Mouse (Mus musculus): ENCODE measurements around the gene 1110057P08Rik.
"Not testable (repeated sequence)": the region's sequence is repeated elsewhere in the genome, so short reads cannot be mapped to it uniquely, and the experiment has no call there.

The 1110057P08Rik gene

GRCm38 (mm10) chr16:89174435-89174834, at the start of gene 1110057P08Rik:
1110057P08Rik (plus strand) TSS chr16:89174735.
- no peak for DNase-seq (ENCODE audit: low read depth, low spot score)

GRCm38 (mm10) chr16:89140551-89140950, 34.0 kb upstream of the 1110057P08Rik start, which contains the start of gene Gm6358:
Gm6358 (plus strand) TSS chr16:89140851.
- no peak for DNase-seq (ENCODE audit: low read depth, low spot score)

GRCm38 (mm10) chr16:89150786-89151185, 23.7 kb upstream of the 1110057P08Rik start, which contains the start of gene Gm10061:
Gm10061 (plus strand) TSS chr16:89151086.
- DNase-seq (ENCODE audit: low read depth, low spot score): no peak

- DNase-seq (ENCODE audit: low read depth, low spot score): no peak
Observed at GRCm38 (mm10) chr16:89157652-89158051, 16.9 kb upstream of the 1110057P08Rik start, which contains the start of gene Gm9789. Gm9789 (plus strand) TSS chr16:89157952.

- not testable (repeated sequence) for DNase-seq (ENCODE audit: low read depth, low spot score)
Observed at GRCm38 (mm10) chr16:89169190-89169589, 5.3 kb upstream of the 1110057P08Rik start, which contains the start of gene Gm7735. Gm7735 (plus strand) TSS chr16:89169490.

GRCm38 (mm10) chr16:89188621-89189020, 14.1 kb downstream of the 1110057P08Rik start:
- DNase-seq (ENCODE audit: low read depth, low spot score): peak; percentile 50

GRCm38 (mm10) chr16:89205561-89205960, 31.0 kb downstream of the 1110057P08Rik start, which contains the start of gene Krtap20-2:
Krtap20-2 (plus strand) TSS chr16:89205861.
- DNase-seq (ENCODE audit: low read depth, low spot score): no peak
